Mouse (Mus musculus) neural tube, embryonic 11.5 days (tissue): ENCODE data around the gene Eif3m. TPM values are rescaled to one million over a fixed set of nuclear protein-coding genes. Genes with fewer than 3 reads are reported as not detected.
A peak's percentile ranks its signal among the peaks of the same experiment; 100 is the strongest.
"Not testable (repeated sequence)": the region's sequence is repeated elsewhere in the genome, so short reads cannot be mapped to it uniquely, and the experiment has no call there.

Source experiments
- ATAC-seq: fragments of 200-750 bp; cut with Nextera tagmentation; 2 replicates; pipeline ENCODE4 v1.8.0; 2017; ENCODE audit warnings: moderate number of reproducible peaks, mild to moderate bottlenecking, moderate TSS enrichment, moderate library complexity; ENCODE audit not compliant: insufficient read depth, low FRiP score, low TSS enrichment
- DNase-seq: peaks from one replicate; pipeline ENCODE4 v3.0.0-alpha.2; 2015; ENCODE audit warnings: low spot score
- H3K27ac ChIP-seq: fragments of 300-500 bp; sonication (generic); 2 replicates; pipeline ENCODE4 v1.5.1; 2014; ENCODE audit warnings: low read depth, mild to moderate bottlenecking, low read length
- H3K27me3 ChIP-seq: fragments of 300-500 bp; sonication (generic); 2 replicates; pipeline ENCODE4 v1.6.1; 2014; ENCODE audit warnings: mild to moderate bottlenecking, low read length, mixed read lengths; ENCODE audit not compliant: control insufficient read depth, insufficient read depth
- H3K36me3 ChIP-seq: fragments of 300-500 bp; sonication (generic); 2 replicates; pipeline ENCODE4 v1.6.1; 2014; ENCODE audit warnings: mild to moderate bottlenecking, low read length, moderate library complexity, mixed read lengths; ENCODE audit not compliant: control insufficient read depth, insufficient read depth
- H3K4me1 ChIP-seq: fragments of 300-500 bp; sonication (generic); 2 replicates; pipeline ENCODE4 v1.6.1; 2014; ENCODE audit warnings: low read length, mixed read lengths; ENCODE audit not compliant: control insufficient read depth, insufficient read depth
- H3K4me2 ChIP-seq: fragments of 300-500 bp; sonication (generic); 2 replicates; pipeline ENCODE4 v1.6.1; 2014; ENCODE audit warnings: low read depth, mild to moderate bottlenecking, moderate library complexity
- H3K4me3 ChIP-seq: fragments of 300-500 bp; sonication (generic); 2 replicates; pipeline ENCODE4 v1.5.1; 2014; ENCODE audit warnings: low read depth, low read length
- H3K9ac ChIP-seq: fragments of 300-500 bp; sonication (generic); 2 replicates; pipeline ENCODE4 v1.6.1; 2014; ENCODE audit warnings: mild to moderate bottlenecking, low read length
- H3K9me3 ChIP-seq: fragments of 300-500 bp; sonication (generic); 2 replicates; pipeline ENCODE4 v1.6.1; 2016; ENCODE audit warnings: low read length; ENCODE audit not compliant: control insufficient read depth
- whole genome bisulfite sequencing: fragments of 180-500 bp; shearing (Covaris S2); extraction: QIAGEN DNeasy Blood & Tissue Kit; methylation state at CpG from one replicate; pipeline ENCODE4 v1.1.7; 2014; 5-methylcytosine and 5-hydroxymethylcytosine counted together
- polyA plus RNA-seq: library from polyadenylated mRNA; unstranded; fragments of >200 nt; fragmentation: Nextera tagmentation; extraction: Ambion mirVana; gene quantifications from 2 replicates; pipeline ENCODE4 v1.2.1, GENCODE M21; 2014

Gene Eif3m
- polyA plus RNA-seq, 1 experiment from 2014 or later: 282 TPM

DNA sequence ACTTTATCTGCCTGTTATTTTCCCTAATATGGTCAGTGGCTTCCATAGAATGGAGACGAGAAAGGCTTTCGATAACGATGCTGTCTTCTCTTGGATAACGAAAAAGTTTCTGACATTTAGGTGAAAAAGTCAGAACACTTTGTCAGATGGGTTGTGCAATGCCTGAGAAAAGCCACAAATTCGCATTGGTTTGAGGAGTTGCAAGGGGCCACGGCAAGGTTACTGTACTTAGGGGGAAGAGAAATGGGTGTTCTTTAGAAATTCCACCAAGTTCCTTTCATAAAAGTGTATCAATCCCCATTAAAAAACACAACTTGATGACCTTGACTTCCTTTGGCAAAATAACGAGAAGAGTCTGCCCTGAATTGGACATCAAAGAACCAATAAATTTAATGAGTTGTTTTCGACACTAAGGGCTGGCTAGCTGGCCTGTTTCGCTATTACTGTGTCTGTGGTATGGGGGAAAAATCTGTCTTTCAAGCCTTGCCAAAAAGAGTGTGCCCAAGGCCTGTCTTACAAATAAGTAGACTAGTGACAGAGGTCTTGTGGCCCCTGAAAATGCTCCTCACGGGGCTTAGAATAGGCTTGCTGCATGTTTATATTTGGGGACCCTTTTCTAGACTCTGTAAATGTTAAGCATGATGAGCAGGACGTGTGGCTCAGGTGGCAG is 19.7 kb upstream of the Eif3m start:
- Histone ChIP-seq H3K9ac (no peak overlapping the region), H3K4me2 (no peak overlapping the region), H3K27me3 (no peaks in the 10 kb centered on the region), H3K36me3 (no peaks in the 10 kb centered on the region), H3K9me3 (no peaks in the 10 kb centered on the region), H3K4me3 (no peak overlapping the region), H3K27ac (no peak overlapping the region), H3K4me1 (no peaks in the 10 kb centered on the region)
- no peak for ATAC-seq
- no peak for DNase-seq
- 69% methylated on average over 11 of the region's 11 CpGs for WGBS

DNA sequence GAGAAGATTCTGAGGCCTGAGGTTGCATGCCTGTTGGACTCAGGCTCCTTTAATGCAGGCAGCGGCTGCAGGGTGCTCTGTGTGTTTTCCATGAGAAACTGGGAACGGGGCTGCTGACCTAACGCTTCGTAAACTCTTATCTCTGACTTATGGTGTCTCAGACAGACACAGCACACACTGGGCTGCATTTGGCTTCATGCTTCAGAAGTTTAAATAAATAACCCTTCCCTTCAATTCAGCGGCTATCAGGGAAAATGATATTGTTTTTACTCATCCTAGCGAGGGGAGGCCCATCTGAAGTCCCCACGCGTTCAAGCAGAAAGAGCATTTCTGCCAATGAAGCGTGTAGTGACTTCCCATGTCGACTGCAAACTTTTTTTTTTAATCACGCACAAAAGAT is 19.1 kb upstream of the Eif3m start:
- Histone ChIP-seq H3K4me3 (no peak overlapping the region), H3K27me3 (no peaks in the 10 kb centered on the region), H3K36me3 (no peaks in the 10 kb centered on the region), H3K27ac (no peak overlapping the region), H3K4me1 (no peaks in the 10 kb centered on the region), H3K9ac (0 out of 2 replicates have a peak overlapping the region, but pooled peaks have one; percentile 23), H3K9me3 (no peaks in the 10 kb centered on the region), H3K4me2 (no peak overlapping the region)
- DNase-seq (no peak), ATAC-seq (no peak)
- WGBS: 45% methylated on average over 11 of the region's 11 CpGs

DNA sequence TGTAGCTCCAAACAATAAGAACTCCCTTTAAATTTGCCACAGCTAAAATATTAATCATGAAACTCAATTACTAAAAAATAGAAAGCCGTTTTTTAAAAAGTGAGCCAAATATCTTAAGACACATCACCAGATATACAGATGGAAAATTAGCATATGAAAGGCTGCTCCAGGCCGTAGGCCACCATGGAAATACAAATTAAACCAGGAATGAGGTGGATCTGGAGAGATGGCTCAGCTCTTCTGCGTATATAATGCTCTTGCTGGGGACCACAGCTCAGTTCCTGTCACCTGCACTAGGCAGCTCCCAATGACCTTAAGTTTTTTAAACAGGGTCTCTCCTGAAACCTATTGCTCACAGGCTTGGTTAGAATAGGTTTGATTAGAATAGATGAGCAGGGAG is 17.2 kb upstream of the Eif3m start:
- H3K27me3 ChIP-seq: no peaks in the 10 kb centered on the region
- no peak for ATAC-seq
- H3K9ac ChIP-seq: no peak overlapping the region
- H3K4me3 ChIP-seq: no peak overlapping the region
- no peak overlapping the region for H3K4me2 ChIP-seq
- WGBS: 65% methylated on average over 3 of the region's 3 CpGs
- no peak for DNase-seq
- no peaks in the 10 kb centered on the region for H3K9me3 ChIP-seq
- no peaks in the 10 kb centered on the region for H3K36me3 ChIP-seq
- no peaks in the 10 kb centered on the region for H3K4me1 ChIP-seq
- H3K27ac ChIP-seq: no peak overlapping the region

DNA sequence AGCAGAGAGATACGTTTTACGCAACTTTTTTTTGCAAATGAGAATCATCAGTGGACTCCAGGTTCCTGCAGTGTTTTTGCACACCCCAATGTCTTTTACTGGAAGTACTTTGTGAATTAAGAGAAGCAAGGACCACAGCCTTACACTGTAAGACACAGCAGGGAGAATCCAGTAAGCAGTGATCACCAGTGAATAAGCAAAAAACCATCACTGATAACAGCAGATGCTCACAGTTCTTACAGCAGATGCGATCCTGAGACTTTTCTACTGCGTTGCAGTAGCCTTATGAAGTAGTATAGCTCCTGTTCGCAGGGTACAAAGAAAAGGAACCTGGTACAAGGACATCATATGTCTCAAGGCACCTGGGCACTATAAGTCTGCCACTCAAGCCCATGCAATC is 13.6 kb upstream of the Eif3m start:
- Histone ChIP-seq H3K9me3 (no peaks in the 10 kb centered on the region), H3K27me3 (no peaks in the 10 kb centered on the region), H3K4me1 (no peaks in the 10 kb centered on the region), H3K27ac (no peak overlapping the region), H3K9ac (no peak overlapping the region), H3K4me2 (no peak overlapping the region), H3K36me3 (no peaks in the 10 kb centered on the region), H3K4me3 (no peak overlapping the region)
- ATAC-seq (no peak), DNase-seq (no peak)
- 93% methylated on average over 5 of the region's 5 CpGs for WGBS

DNA sequence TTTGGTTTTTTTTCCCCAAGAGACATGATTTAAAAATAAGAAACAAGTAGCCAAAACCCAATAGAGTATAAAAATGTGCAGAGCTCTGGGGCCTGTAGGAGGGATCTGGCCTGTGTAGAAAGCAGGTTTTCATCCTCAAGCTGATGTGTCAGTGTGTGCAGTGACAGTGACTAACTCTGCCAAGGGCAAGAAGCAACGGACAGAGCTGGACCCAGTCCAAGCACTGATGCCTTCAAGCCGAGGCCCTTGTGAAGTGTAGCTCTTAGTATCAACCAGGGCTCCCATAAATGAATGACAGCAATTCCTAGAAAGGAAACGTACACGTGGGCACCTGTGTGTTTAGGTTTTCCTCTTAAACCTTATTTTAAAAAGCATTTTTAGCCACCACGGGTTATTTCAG is 11.9 kb upstream of the Eif3m start:
- Histone ChIP-seq H3K4me3 (no peak overlapping the region), H3K4me1 (no peaks in the 10 kb centered on the region), H3K27me3 (no peaks in the 10 kb centered on the region), H3K36me3 (no peaks in the 10 kb centered on the region), H3K27ac (no peak overlapping the region), H3K9me3 (no peaks in the 10 kb centered on the region), H3K4me2 (no peak overlapping the region), H3K9ac (no peak overlapping the region)
- WGBS: 82% methylated on average over 5 of the region's 5 CpGs
- ATAC-seq (no peak), DNase-seq (no peak)

DNA sequence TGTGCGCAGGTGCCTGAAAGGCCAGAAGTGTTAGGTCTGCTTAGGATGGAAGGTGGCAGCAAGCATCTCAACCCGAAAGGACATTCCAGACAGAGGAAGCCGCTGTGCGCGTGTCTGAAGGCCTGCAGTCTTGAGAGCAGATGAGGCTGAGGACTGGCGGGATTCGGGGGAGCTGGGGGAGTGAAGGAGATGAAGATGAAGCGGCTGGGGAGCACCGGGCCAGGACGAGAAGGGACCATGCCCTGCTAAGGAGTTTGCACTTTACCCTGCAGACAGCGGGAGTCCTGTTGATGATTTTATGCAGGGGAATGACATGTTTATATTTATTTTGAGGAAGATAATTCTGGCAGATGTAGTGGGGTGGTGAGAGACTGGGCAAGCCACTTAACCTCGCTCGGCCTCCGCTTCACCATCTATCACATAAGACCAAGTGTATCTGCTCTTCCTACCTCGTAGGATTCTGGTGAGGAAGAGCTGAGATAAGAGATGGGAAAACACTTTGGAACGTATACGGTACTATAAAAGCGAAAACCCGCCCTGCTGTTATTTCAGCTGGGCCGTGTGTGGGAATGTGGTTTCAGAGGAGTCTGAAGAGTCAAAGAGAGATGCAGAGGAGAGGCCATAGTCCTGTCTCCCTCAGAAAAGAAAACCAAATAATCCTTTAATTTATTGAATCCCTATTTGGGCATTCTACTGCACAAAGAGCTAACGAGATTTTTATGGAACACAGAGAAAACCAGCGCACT is 10.2 kb upstream of the Eif3m start:
- Histone ChIP-seq H3K27ac (no peak overlapping the region), H3K9me3 (no peaks in the 10 kb centered on the region), H3K4me1 (no peaks in the 10 kb centered on the region), H3K36me3 (no peaks in the 10 kb centered on the region), H3K4me3 (no peak overlapping the region), H3K4me2 (no peak overlapping the region), H3K27me3 (no peaks in the 10 kb centered on the region), H3K9ac (no peak overlapping the region)
- WGBS: 70% methylated on average over 22 of the region's 22 CpGs
- ATAC-seq: no peak
- DNase-seq: no peak

DNA sequence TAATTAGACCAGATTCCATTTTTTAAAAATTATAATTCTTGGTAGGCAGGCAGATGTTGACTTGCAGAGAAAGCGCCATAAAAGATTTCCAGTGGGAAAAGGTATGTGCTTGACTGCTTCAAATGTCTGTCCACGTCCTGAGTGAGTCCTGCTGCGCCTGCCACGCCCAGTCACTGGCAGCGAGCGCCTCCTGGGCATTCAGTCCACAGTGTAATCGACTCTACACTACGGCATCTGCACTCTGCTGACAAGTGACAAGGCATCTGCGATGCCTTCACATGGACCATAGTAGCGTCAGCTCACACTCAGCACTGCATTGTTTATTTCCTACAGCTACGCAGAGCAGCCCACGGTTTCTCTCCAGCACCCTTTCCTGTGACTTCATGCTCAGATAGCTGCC is 8.7 kb upstream of the Eif3m start:
- not testable (repeated sequence) for DNase-seq, ATAC-seq

DNA sequence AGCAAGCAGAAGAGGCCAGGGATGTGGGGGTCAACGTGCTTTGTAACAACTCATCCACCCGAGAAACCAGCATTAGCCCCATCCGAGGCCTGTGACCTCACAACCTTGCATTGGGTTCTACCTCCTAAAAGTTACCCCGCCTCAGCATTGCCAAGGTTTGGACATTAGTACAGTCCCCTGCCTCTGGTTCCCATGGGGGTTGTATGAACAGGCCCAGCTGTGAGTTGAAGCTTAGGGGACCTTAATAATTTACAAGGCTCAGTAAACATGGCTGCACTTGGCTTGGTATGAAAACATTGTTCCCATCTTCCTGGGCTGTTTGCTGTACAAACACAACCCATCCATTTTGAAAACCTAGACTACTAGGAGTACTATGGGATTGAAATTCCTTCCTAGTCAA is 6.9 kb upstream of the Eif3m start:
- no peak for DNase-seq
- Histone ChIP-seq H3K4me3 (no peak overlapping the region), H3K4me1 (no peaks in the 10 kb centered on the region), H3K27ac (no peak overlapping the region), H3K9ac (no peak overlapping the region), H3K9me3 (no peaks in the 10 kb centered on the region), H3K4me2 (no peak overlapping the region), H3K27me3 (no peaks in the 10 kb centered on the region), H3K36me3 (no peaks in the 10 kb centered on the region)
- ATAC-seq: no peak
- 66% methylated on average over 4 of the region's 4 CpGs for WGBS

More for the DNA sequence above, 8.7 kb upstream of the Eif3m start:
- not testable (repeated sequence) for H3K27me3 ChIP-seq, H3K36me3 ChIP-seq, H3K4me2 ChIP-seq, H3K27ac ChIP-seq, H3K9me3 ChIP-seq, H3K4me1 ChIP-seq, H3K9ac ChIP-seq, H3K4me3 ChIP-seq
- 87% methylated on average over 11 of the region's 12 CpGs for WGBS

DNA sequence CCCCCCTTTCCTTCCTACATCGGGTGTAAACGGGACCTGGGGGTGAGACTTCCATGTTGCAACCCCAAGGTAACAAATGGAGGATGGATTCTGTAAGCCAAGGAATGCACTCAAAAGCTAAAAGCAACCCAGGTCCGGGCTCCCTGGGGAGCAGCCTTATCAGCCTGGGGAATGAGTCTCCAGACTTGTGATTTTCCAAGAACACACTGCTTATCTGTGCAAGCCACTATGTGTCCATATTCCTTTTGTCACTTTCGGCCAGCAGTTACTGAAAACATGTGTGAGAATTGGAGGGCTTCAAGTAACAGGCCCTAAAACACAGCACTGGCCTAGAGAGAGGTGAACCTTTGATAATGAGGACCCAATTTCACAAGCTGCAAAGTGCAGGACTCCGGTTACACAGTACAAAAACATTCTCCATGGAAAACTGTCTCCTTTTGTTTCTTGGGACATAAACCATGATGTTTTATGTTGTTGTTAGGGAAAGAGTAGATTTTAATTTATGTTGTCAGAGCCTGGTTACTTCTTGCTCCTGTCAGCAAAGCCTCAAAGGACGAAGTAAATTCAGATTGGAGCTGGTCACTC is 6.2 kb upstream of the Eif3m start:
- Histone ChIP-seq H3K4me3 (no peak overlapping the region), H3K4me2 (no peak overlapping the region), H3K36me3 (no peaks in the 10 kb centered on the region), H3K9me3 (no peaks in the 10 kb centered on the region), H3K27me3 (no peaks in the 10 kb centered on the region), H3K4me1 (no peaks in the 10 kb centered on the region), H3K9ac (no peak overlapping the region), H3K27ac (no peak overlapping the region)
- DNase-seq (no peak), ATAC-seq (no peak)
- 73% methylated on average over 6 of the region's 6 CpGs for WGBS
